Mouse (Mus musculus): Measurements from ENCODE around the gene Pdss1. TPM values are rescaled to one million over a fixed set of nuclear protein-coding genes. Genes with fewer than 3 reads are reported as not detected.
"Not testable (repeated sequence)": the region's sequence is repeated elsewhere in the genome, so short reads cannot be mapped to it uniquely, and the experiment has no call there.

Gene Pdss1
- polyA plus RNA-seq, 1 experiment from 2014 or later: 19.1 TPM

- H3K27ac ChIP-seq: peak overlapping the region; percentile 92
- H3K4me3 ChIP-seq: peak overlapping the region; percentile 82
- peak; percentile 59 for ATAC-seq (ENCODE audit: low FRiP score)
- H3K4me2 ChIP-seq (replicated peaks): peak overlapping the region; percentile 71
- H3K27me3 ChIP-seq: no peaks in the 10 kb centered on the region
- 29% methylated on average over 9 of the region's 9 CpGs for WGBS
- no peaks in the 10 kb centered on the region for H3K9me3 ChIP-seq (replicated peaks)
- no peaks in the 10 kb centered on the region for H3K4me1 ChIP-seq
- peak overlapping the region; percentile 70 for H3K9ac ChIP-seq
- no peaks in the 10 kb centered on the region for H3K36me3 ChIP-seq
These were observed 415 bp upstream of the Pdss1 start for GRCm38 (mm10) chr2:22894932-22895281.

GRCm38 (mm10) chr2:22903947-22904346 is 8.6 kb downstream of the Pdss1 start:
- Histone ChIP-seq H3K27ac (no peak overlapping the region), H3K27me3 (no peaks in the 10 kb centered on the region), H3K4me2 (replicated peaks) (no peak overlapping the region), H3K4me3 (no peak overlapping the region), H3K4me1 (no peaks in the 10 kb centered on the region), H3K36me3 (peaks cover 45% of the 10 kb centered on the region), H3K9me3 (replicated peaks) (no peaks in the 10 kb centered on the region), H3K9ac (no peak overlapping the region)
- WGBS: 89% methylated on average over 3 of the region's 3 CpGs
- no peak for ATAC-seq (ENCODE audit: low FRiP score)

GRCm38 (mm10) chr2:22914421-22914820 is 19.1 kb downstream of the Pdss1 start:
- WGBS: 84% methylated on average over 3 of the region's 3 CpGs
- H3K36me3 ChIP-seq: peaks cover 30% of the 10 kb centered on the region

DNA sequence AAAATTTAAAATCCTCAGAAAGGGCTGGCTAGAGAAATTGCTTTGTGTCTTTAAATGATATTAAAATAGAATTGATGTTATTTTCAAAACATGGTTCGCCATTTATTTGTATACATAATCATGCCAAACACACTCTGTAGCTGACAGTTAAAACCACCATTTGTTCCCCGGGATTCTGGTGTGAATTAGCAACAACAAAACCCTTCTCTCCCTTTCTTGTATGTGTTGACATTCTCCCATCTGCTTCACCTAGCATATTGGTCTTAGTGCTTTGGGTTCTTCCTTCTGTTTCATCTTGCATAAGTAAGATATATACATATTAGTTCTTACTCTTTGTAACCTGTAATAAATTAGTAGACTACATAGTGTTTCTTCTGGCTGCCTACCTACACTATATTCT is 23.3 kb downstream of the Pdss1 start:
- Histone ChIP-seq H3K4me1 (no peaks in the 10 kb centered on the region), H3K9ac (no peak overlapping the region), H3K27me3 (no peaks in the 10 kb centered on the region), H3K4me3 (no peak overlapping the region), H3K36me3 (peaks cover 34% of the 10 kb centered on the region; the same call in 1 of the 2 replicates), H3K27ac (no peak overlapping the region), H3K9me3 (replicated peaks) (no peaks in the 10 kb centered on the region), H3K4me2 (replicated peaks) (no peak overlapping the region)
- no peak for ATAC-seq (ENCODE audit: low FRiP score)
- WGBS: 91% methylated on average over 2 of the region's 2 CpGs

More at GRCm38 (mm10) chr2:22914421-22914820, 19.1 kb downstream of the Pdss1 start:
- no peaks in the 10 kb centered on the region for H3K9me3 ChIP-seq (replicated peaks)
- no peak for ATAC-seq (ENCODE audit: low FRiP score)
- no peak overlapping the region for H3K4me2 ChIP-seq (replicated peaks)
- H3K27ac ChIP-seq: no peak overlapping the region
- no peak overlapping the region for H3K4me3 ChIP-seq
- H3K9ac ChIP-seq: no peak overlapping the region
- no peaks in the 10 kb centered on the region for H3K27me3 ChIP-seq
- H3K4me1 ChIP-seq: no peaks in the 10 kb centered on the region

DNA sequence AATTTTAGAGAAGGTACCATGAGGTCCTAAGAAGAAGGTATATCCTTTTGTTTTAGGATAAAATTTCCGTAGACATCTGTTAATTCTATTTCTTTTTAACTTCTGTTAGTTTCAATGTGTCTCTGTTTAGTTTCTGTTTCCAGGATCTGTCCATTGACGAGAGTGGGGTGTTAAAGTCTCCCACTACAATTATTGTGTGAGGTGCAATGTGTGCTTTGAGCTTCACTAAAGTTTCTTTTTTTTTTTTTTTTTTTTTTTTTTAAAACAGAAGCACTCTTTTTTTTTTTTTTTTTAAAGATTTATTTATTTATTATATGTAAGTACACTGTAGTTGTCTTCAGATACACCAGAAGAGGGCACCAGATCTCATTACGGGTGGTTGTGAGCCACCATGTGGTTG is 30.6 kb downstream of the Pdss1 start:
- H3K4me1 ChIP-seq; H3K9ac ChIP-seq; H3K4me3 ChIP-seq; H3K27me3 ChIP-seq; H3K27ac ChIP-seq; H3K4me2 ChIP-seq (replicated peaks); H3K9me3 ChIP-seq (replicated peaks); ATAC-seq (ENCODE audit: low FRiP score): not testable (repeated sequence)
- 99% methylated on average over 2 of the region's 3 CpGs for WGBS
- H3K36me3 ChIP-seq: 0 out of 2 replicates have a peak, but pooled peaks cover 11% of the 10 kb centered on the region

GRCm38 (mm10) chr2:22928259-22928658 is 32.9 kb downstream of the Pdss1 start:
- Histone ChIP-seq H3K9me3 (replicated peaks) (no peaks in the 10 kb centered on the region), H3K4me3 (no peak overlapping the region), H3K27ac (no peak overlapping the region), H3K9ac (no peak overlapping the region), H3K27me3 (no peaks in the 10 kb centered on the region), H3K36me3 (0 out of 2 replicates have a peak, but pooled peaks cover 11% of the 10 kb centered on the region), H3K4me1 (no peaks in the 10 kb centered on the region), H3K4me2 (replicated peaks) (no peak overlapping the region)
- 87% methylated on average over 2 of the region's 2 CpGs for WGBS
- no peak for ATAC-seq (ENCODE audit: low FRiP score)

DNA sequence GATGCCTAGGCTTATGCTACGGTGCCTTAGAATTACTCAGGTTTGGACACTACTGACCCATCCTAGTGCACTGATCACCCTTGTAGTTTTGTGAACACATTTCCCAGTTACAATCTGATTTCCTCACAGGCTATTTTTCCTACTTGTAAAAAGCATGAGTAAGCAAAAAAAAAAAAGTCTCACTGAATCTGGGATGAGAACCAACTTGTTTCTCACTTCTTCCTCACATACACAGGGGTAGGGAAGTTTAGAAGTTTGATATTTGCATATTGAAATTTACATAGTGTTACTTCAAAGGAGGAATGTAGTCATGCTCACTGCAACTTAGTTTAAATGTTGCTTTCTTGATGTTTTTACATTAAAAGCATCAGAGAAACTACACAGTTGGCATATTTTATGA is 38.2 kb downstream of the Pdss1 start:
- 78% methylated on average over 1 of the region's 1 CpGs for WGBS
- Histone ChIP-seq H3K4me3 (no peak overlapping the region), H3K36me3 (peaks cover 19% of the 10 kb centered on the region; the same call in 1 of the 2 replicates), H3K4me2 (replicated peaks) (no peak overlapping the region), H3K27ac (no peak overlapping the region), H3K9me3 (replicated peaks) (no peaks in the 10 kb centered on the region), H3K4me1 (no peaks in the 10 kb centered on the region), H3K27me3 (no peaks in the 10 kb centered on the region), H3K9ac (no peak overlapping the region)
- ATAC-seq (ENCODE audit: low FRiP score): no peak

GRCm38 (mm10) chr2:22949956-22950355 is 54.6 kb downstream of the Pdss1 start:
- H3K9ac ChIP-seq: no peak overlapping the region

GRCm38 (mm10) chr2:22954278-22954677 is 59.0 kb downstream of the Pdss1 start:
- peaks cover 4% of the 10 kb centered on the region; the same call in 1 of the 2 replicates for H3K36me3 ChIP-seq
- H3K4me3 ChIP-seq: no peak overlapping the region
- H3K27ac ChIP-seq: no peak overlapping the region
- H3K4me2 ChIP-seq (replicated peaks): no peak overlapping the region
- no peak overlapping the region for H3K9ac ChIP-seq
- 96% methylated on average over 4 of the region's 4 CpGs for WGBS
- no peaks in the 10 kb centered on the region for H3K4me1 ChIP-seq
- no peaks in the 10 kb centered on the region for H3K9me3 ChIP-seq (replicated peaks)
- H3K27me3 ChIP-seq: no peaks in the 10 kb centered on the region
- no peak for ATAC-seq (ENCODE audit: low FRiP score)

More at GRCm38 (mm10) chr2:22949956-22950355, 54.6 kb downstream of the Pdss1 start:
- 64% methylated on average over 4 of the region's 4 CpGs for WGBS
- Histone ChIP-seq H3K4me1 (no peaks in the 10 kb centered on the region), H3K4me2 (replicated peaks) (no peak overlapping the region), H3K9me3 (replicated peaks) (no peaks in the 10 kb centered on the region), H3K36me3 (peaks cover 5% of the 10 kb centered on the region; the same call in 1 of the 2 replicates), H3K27me3 (no peaks in the 10 kb centered on the region), H3K4me3 (no peak overlapping the region), H3K27ac (no peak overlapping the region)
- ATAC-seq (ENCODE audit: low FRiP score): no peak

DNA sequence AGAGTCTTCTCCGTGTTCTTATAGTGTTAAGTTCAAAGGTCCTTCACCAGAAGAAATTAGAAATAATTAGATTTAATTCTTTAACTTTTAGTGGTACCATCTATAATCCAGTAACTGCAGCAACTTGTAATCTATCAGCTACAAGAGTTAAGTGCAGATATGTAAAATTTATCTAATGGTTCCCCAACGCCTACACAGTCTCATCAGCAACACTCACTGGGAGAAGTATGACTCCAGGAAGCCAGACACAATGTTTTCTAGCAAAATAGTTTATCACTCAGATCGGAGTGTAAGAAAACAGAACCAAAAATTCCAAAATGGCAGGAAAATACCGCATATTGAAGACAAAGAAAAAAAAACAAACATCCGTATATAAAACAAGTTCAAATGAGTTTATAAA is 60.6 kb downstream of the Pdss1 start:
- no peak for ATAC-seq (ENCODE audit: low FRiP score)
- H3K9ac ChIP-seq: no peak overlapping the region
- H3K27me3 ChIP-seq: no peaks in the 10 kb centered on the region
- no peaks in the 10 kb centered on the region for H3K4me1 ChIP-seq
- peaks cover 4% of the 10 kb centered on the region; the same call in 1 of the 2 replicates for H3K36me3 ChIP-seq
- no peaks in the 10 kb centered on the region for H3K9me3 ChIP-seq (replicated peaks)
- 91% methylated on average over 5 of the region's 5 CpGs for WGBS
- H3K4me3 ChIP-seq: no peak overlapping the region
- no peak overlapping the region for H3K27ac ChIP-seq
- no peak overlapping the region for H3K4me2 ChIP-seq (replicated peaks)

DNA sequence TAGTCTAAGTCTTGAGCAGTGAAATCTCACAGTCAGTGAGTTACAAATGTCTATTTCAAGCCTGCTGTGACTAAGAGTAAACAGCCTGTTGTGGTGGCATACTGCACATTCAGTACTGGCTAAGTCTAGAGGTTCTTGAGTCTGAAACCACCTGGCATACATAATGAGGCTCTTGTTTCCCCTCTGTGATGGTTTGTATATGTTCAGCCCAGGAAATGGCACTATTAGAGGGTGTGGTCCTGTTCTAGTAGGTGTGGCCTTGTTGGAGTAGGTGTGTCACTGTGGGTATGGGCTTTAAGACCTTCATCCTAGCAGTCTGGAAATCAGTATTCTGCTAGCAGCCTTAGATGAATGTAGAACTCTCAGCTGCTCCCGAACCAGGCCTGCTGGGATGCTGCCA is 62.1 kb downstream of the Pdss1 start:
- WGBS: 74% methylated on average over 1 of the region's 1 CpGs
- H3K4me1 ChIP-seq: no peaks in the 10 kb centered on the region
- ATAC-seq (ENCODE audit: low FRiP score): no peak
- H3K4me2 ChIP-seq (replicated peaks): no peak overlapping the region
- H3K27ac ChIP-seq: no peak overlapping the region
- H3K27me3 ChIP-seq: no peaks in the 10 kb centered on the region
- no peak overlapping the region for H3K9ac ChIP-seq
- H3K36me3 ChIP-seq: peaks cover 6% of the 10 kb centered on the region; the same call in 1 of the 2 replicates
- no peaks in the 10 kb centered on the region for H3K9me3 ChIP-seq (replicated peaks)
- no peak overlapping the region for H3K4me3 ChIP-seq

- no peaks in the 10 kb centered on the region for H3K4me1 ChIP-seq
- no peaks in the 10 kb centered on the region for H3K27me3 ChIP-seq
- H3K4me3 ChIP-seq: no peak overlapping the region
- no peak for ATAC-seq (ENCODE audit: low FRiP score)
- no peak overlapping the region for H3K27ac ChIP-seq
- peaks cover 6% of the 10 kb centered on the region; the same call in 1 of the 2 replicates for H3K36me3 ChIP-seq
- H3K9ac ChIP-seq: no peak overlapping the region
- no peaks in the 10 kb centered on the region for H3K9me3 ChIP-seq (replicated peaks)
- 94% methylated on average over 2 of the region's 2 CpGs for WGBS
- no peak overlapping the region for H3K4me2 ChIP-seq (replicated peaks)
These were observed 66.4 kb downstream of the Pdss1 start for GRCm38 (mm10) chr2:22961681-22962080.

DNA sequence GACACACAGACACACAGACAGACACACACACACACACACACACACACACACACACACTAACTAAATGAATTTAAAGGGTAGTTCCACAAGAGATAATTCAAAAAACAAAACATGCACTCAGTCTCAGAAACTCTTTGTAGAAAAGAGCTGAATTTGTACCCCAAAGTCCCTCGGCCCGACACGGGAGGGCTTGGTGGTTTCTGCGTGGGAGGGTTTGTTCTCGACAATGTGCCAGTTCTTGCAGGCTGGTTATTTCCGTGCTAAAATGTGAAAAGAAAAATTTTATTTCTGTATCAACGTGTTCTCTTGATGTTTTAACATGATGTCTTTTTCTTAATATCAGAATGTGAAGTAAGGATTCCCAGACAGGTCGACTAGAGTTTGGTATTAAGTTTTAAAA is 66.9 kb downstream of the Pdss1 start:
- no peak overlapping the region for H3K9ac ChIP-seq
- no peaks in the 10 kb centered on the region for H3K9me3 ChIP-seq (replicated peaks)
- ATAC-seq (ENCODE audit: low FRiP score): no peak
- peaks cover 6% of the 10 kb centered on the region; the same call in 1 of the 2 replicates for H3K36me3 ChIP-seq
- H3K27ac ChIP-seq: no peak overlapping the region
- H3K27me3 ChIP-seq: no peaks in the 10 kb centered on the region
- H3K4me3 ChIP-seq: no peak overlapping the region
- WGBS: 94% methylated on average over 8 of the region's 8 CpGs
- no peak overlapping the region for H3K4me2 ChIP-seq (replicated peaks)
- H3K4me1 ChIP-seq: no peaks in the 10 kb centered on the region

Measured in hindbrain, embryonic 12.5 days (tissue).